Mouse (Mus musculus) limb, embryonic 15.5 days (tissue): ENCODE results near the gene Acvr1b. TPM values are rescaled to one million over a fixed set of nuclear protein-coding genes. Genes with fewer than 3 reads are reported as not detected.
A peak's percentile ranks its signal among the peaks of the same experiment; 100 is the strongest.

ENCODE experiments used
- ATAC-seq: fragments of 200-750 bp; cut with Nextera tagmentation; 2 replicates; pipeline ENCODE4 v1.8.0; 2017; ENCODE audit warnings: low read depth, moderate TSS enrichment; ENCODE audit not compliant: insufficient number of reproducible peaks, low FRiP score, low TSS enrichment
- H3K27ac ChIP-seq: fragments of 300-500 bp; sonication (generic); 2 replicates; pipeline ENCODE4 v1.5.1; 2015; ENCODE audit warnings: moderate library complexity, mild to moderate bottlenecking, inconsistent platforms
- H3K27me3 ChIP-seq: fragments of 300-500 bp; sonication (generic); 2 replicates; pipeline ENCODE4 v1.6.1; 2015; ENCODE audit warnings: inconsistent platforms
- H3K36me3 ChIP-seq: fragments of 300-500 bp; sonication (generic); 2 replicates; pipeline ENCODE4 v1.6.1; 2015; ENCODE audit warnings: inconsistent platforms
- H3K4me1 ChIP-seq: fragments of 300-500 bp; sonication (generic); 2 replicates; pipeline ENCODE4 v1.6.1; 2015; ENCODE audit warnings: inconsistent platforms
- H3K4me2 ChIP-seq: fragments of 300-500 bp; sonication (generic); 2 replicates; pipeline ENCODE4 v1.6.1; 2015; ENCODE audit warnings: mild to moderate bottlenecking, inconsistent platforms
- H3K4me3 ChIP-seq: fragments of 300-500 bp; sonication (generic); 2 replicates; pipeline ENCODE4 v1.5.1; 2015; ENCODE audit warnings: mild to moderate bottlenecking, inconsistent platforms
- H3K9ac ChIP-seq: fragments of 300-500 bp; sonication (generic); 2 replicates; pipeline ENCODE4 v1.6.1; 2015; ENCODE audit warnings: inconsistent platforms
- H3K9me3 ChIP-seq: fragments of 300-500 bp; sonication (generic); 2 replicates; pipeline ENCODE4 v1.6.1; 2016; ENCODE audit warnings: inconsistent platforms
- WGBS: fragments of 180-500 bp; shearing (Covaris S2); methylation state at CpG from one replicate; pipeline ENCODE4 v1.1.7; 2015; 5-methylcytosine and 5-hydroxymethylcytosine counted together
- polyA plus RNA-seq: library from polyadenylated mRNA; unstranded; fragments of >200 nt; fragmentation: Nextera tagmentation; extraction: Ambion mirVana; gene quantifications from 2 replicates; pipeline ENCODE4 v1.2.1, GENCODE M21; 2015

Acvr1b gene
- polyA plus RNA-seq, 1 experiment from 2014 or later: 10.9 TPM

- H3K9me3 ChIP-seq: no peaks in the 10 kb centered on the region
- peaks cover 13% of the 10 kb centered on the region for H3K36me3 ChIP-seq
- H3K4me3 ChIP-seq: peak overlapping the region; percentile 78
- peak overlapping the region; percentile 61 for H3K9ac ChIP-seq
- H3K27ac ChIP-seq: peak overlapping the region; percentile 91
- H3K27me3 ChIP-seq: no peaks in the 10 kb centered on the region
- H3K4me2 ChIP-seq: peak overlapping the region; percentile 87
- no peak for ATAC-seq
- 3% methylated on average over 14 of the region's 14 CpGs for WGBS
- H3K4me1 ChIP-seq: peaks cover 86% of the 10 kb centered on the region
Measured at GRCm38 (mm10) chr15:101224977-101225376, 51.1 kb downstream of the Acvr1b start.

- peak overlapping the region; percentile 31 for H3K4me2 ChIP-seq
- H3K9ac ChIP-seq: 0 out of 2 replicates have a peak overlapping the region, but pooled peaks have one; percentile 5
- peak; percentile 51 for ATAC-seq
- peaks cover 35% of the 10 kb centered on the region for H3K36me3 ChIP-seq
- no peaks in the 10 kb centered on the region for H3K9me3 ChIP-seq
- peaks cover 73% of the 10 kb centered on the region for H3K4me1 ChIP-seq
- H3K4me3 ChIP-seq: peak overlapping the region; percentile 12; the same call in 1 of the 2 replicates
- WGBS: 4% methylated on average over 7 of the region's 7 CpGs
- H3K27me3 ChIP-seq: no peaks in the 10 kb centered on the region
- peak overlapping the region; percentile 92 for H3K27ac ChIP-seq
Measured at GRCm38 (mm10) chr15:101227971-101228370, 54.1 kb downstream of the Acvr1b start.

GRCm38 (mm10) chr15:101228866-101229590 is 55.2 kb downstream of the Acvr1b start:
- peaks cover 35% of the 10 kb centered on the region for H3K36me3 ChIP-seq
- peaks cover 73% of the 10 kb centered on the region for H3K4me1 ChIP-seq
- no peaks in the 10 kb centered on the region for H3K27me3 ChIP-seq
- WGBS: 74% methylated on average over 21 of the region's 21 CpGs
- H3K9ac ChIP-seq: no peak overlapping the region
- peak overlapping the region; percentile 92 for H3K27ac ChIP-seq
- no peaks in the 10 kb centered on the region for H3K9me3 ChIP-seq
- H3K4me2 ChIP-seq: no peak overlapping the region
- H3K4me3 ChIP-seq: no peak overlapping the region
- ATAC-seq: no peak

- ATAC-seq: no peak
- whole genome bisulfite sequencing: 94% methylated on average over 19 of the region's 19 CpGs
- Histone ChIP-seq H3K4me2 (no peak overlapping the region), H3K4me3 (no peak overlapping the region), H3K4me1 (peaks cover 71% of the 10 kb centered on the region), H3K9ac (no peak overlapping the region), H3K27ac (no peak overlapping the region), H3K27me3 (no peaks in the 10 kb centered on the region), H3K36me3 (peaks cover 35% of the 10 kb centered on the region), H3K9me3 (no peaks in the 10 kb centered on the region)
Measured at GRCm38 (mm10) chr15:101230503-101230902, 56.6 kb downstream of the Acvr1b start.

GRCm38 (mm10) chr15:101230995-101231647 is 57.3 kb downstream of the Acvr1b start:
- ATAC-seq: no peak
- peaks cover 35% of the 10 kb centered on the region for H3K36me3 ChIP-seq
- H3K9ac ChIP-seq: no peak overlapping the region
- no peaks in the 10 kb centered on the region for H3K27me3 ChIP-seq
- no peak overlapping the region for H3K4me2 ChIP-seq
- H3K27ac ChIP-seq: no peak overlapping the region
- no peak overlapping the region for H3K4me3 ChIP-seq
- H3K4me1 ChIP-seq: peaks cover 72% of the 10 kb centered on the region
- H3K9me3 ChIP-seq: no peaks in the 10 kb centered on the region
- 79% methylated on average over 23 of the region's 23 CpGs for WGBS

- WGBS: 59% methylated on average over 56 of the region's 56 CpGs
- no peak overlapping the region; the same call in 1 of the 2 replicates for H3K27ac ChIP-seq
Measured at GRCm38 (mm10) chr15:101231648-101232180, 57.8 kb downstream of the Acvr1b start.

GRCm38 (mm10) chr15:101232607-101233006 is 58.7 kb downstream of the Acvr1b start:
- Histone ChIP-seq H3K4me2 (no peak overlapping the region), H3K9ac (no peak overlapping the region), H3K9me3 (no peaks in the 10 kb centered on the region), H3K4me1 (peaks cover 68% of the 10 kb centered on the region), H3K36me3 (peaks cover 35% of the 10 kb centered on the region), H3K27me3 (no peaks in the 10 kb centered on the region), H3K4me3 (no peak overlapping the region), H3K27ac (peak overlapping the region; percentile 27; the same call in 1 of the 2 replicates)
- ATAC-seq: no peak
- 42% methylated on average over 4 of the region's 4 CpGs for WGBS

More at GRCm38 (mm10) chr15:101231648-101232180, 57.8 kb downstream of the Acvr1b start:
- Histone ChIP-seq H3K9ac (no peak overlapping the region), H3K4me1 (peaks cover 73% of the 10 kb centered on the region), H3K36me3 (peaks cover 35% of the 10 kb centered on the region), H3K9me3 (no peaks in the 10 kb centered on the region), H3K4me3 (no peak overlapping the region), H3K27me3 (no peaks in the 10 kb centered on the region), H3K4me2 (no peak overlapping the region)
- no peak for ATAC-seq

- H3K9ac ChIP-seq: no peak overlapping the region
- H3K36me3 ChIP-seq: peaks cover 35% of the 10 kb centered on the region
- no peak overlapping the region for H3K4me2 ChIP-seq
- no peak for ATAC-seq
- H3K27me3 ChIP-seq: no peaks in the 10 kb centered on the region
- H3K9me3 ChIP-seq: no peaks in the 10 kb centered on the region
- H3K27ac ChIP-seq: no peak overlapping the region
- WGBS: 73% methylated on average over 3 of the region's 3 CpGs
- no peak overlapping the region for H3K4me3 ChIP-seq
- H3K4me1 ChIP-seq: peaks cover 63% of the 10 kb centered on the region
Measured at GRCm38 (mm10) chr15:101233183-101233582, 59.3 kb downstream of the Acvr1b start.

GRCm38 (mm10) chr15:101233641-101234275 is 59.9 kb downstream of the Acvr1b start:
- no peak for ATAC-seq
- Histone ChIP-seq H3K27me3 (no peaks in the 10 kb centered on the region), H3K4me1 (peaks cover 61% of the 10 kb centered on the region), H3K9ac (no peak overlapping the region), H3K4me3 (no peak overlapping the region), H3K36me3 (peaks cover 35% of the 10 kb centered on the region), H3K27ac (no peak overlapping the region), H3K4me2 (no peak overlapping the region), H3K9me3 (no peaks in the 10 kb centered on the region)
- WGBS: 31% methylated on average over 11 of the region's 11 CpGs

GRCm38 (mm10) chr15:101234611-101235341 is 60.9 kb downstream of the Acvr1b start:
- Histone ChIP-seq H3K27ac (peak overlapping the region; percentile 62), H3K4me1 (peaks cover 63% of the 10 kb centered on the region), H3K27me3 (no peaks in the 10 kb centered on the region), H3K9ac (no peak overlapping the region), H3K4me3 (no peak overlapping the region), H3K4me2 (no peak overlapping the region), H3K36me3 (peaks cover 25% of the 10 kb centered on the region), H3K9me3 (no peaks in the 10 kb centered on the region)
- no peak for ATAC-seq
- 58% methylated on average over 10 of the region's 10 CpGs for WGBS

- peaks cover 20% of the 10 kb centered on the region for H3K36me3 ChIP-seq
- WGBS: 21% methylated on average over 5 of the region's 5 CpGs
- no peaks in the 10 kb centered on the region for H3K9me3 ChIP-seq
- 0 out of 2 replicates have a peak, but pooled peaks have one; percentile 5 for ATAC-seq
- H3K27ac ChIP-seq: no peak overlapping the region; the same call in 1 of the 2 replicates
- H3K4me3 ChIP-seq: no peak overlapping the region
- no peak overlapping the region for H3K9ac ChIP-seq
- peaks cover 63% of the 10 kb centered on the region for H3K4me1 ChIP-seq
- H3K27me3 ChIP-seq: no peaks in the 10 kb centered on the region
- no peak overlapping the region for H3K4me2 ChIP-seq
Measured at GRCm38 (mm10) chr15:101235342-101235698, 61.5 kb downstream of the Acvr1b start.
